Mouse (Mus musculus): ENCODE measurements around the gene Gpr65.
"Not testable (repeated sequence)": the region's sequence is repeated elsewhere in the genome, so short reads cannot be mapped to it uniquely, and the experiment has no call there.

Gene Gpr65

GRCm38 (mm10) chr12:98268441-98269369, at the start of gene Gpr65:
Gene Gpr65, plus strand, starts transcription at chr12:98268635.
- no peak for DNase-seq (ENCODE audit: low spot score)

- DNase-seq (ENCODE audit: low spot score): no peak
These were observed 45.1 kb upstream of the Gpr65 start for GRCm38 (mm10) chr12:98223286-98223685.

DNA sequence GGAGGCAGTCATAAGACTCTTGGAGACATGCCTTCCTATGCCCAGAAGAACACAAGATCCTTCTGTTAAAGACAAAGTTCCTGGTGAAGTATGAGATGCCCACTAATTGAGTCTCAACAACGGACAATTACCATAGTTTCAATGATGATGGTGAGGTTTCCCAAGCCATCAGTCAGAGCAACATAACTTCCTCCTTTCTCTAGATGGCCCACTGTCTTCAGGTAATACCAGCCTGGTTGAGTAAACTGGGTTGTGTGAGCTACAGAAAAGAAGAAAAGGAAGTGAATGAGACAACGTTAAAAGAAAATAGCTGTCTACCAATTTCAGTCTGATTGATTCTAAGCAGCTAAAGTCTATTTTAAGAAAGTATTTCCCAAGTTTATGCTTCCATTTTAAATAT, 41.4 kb upstream of the Gpr65 start:
- no peak for DNase-seq (ENCODE audit: low spot score)

DNA sequence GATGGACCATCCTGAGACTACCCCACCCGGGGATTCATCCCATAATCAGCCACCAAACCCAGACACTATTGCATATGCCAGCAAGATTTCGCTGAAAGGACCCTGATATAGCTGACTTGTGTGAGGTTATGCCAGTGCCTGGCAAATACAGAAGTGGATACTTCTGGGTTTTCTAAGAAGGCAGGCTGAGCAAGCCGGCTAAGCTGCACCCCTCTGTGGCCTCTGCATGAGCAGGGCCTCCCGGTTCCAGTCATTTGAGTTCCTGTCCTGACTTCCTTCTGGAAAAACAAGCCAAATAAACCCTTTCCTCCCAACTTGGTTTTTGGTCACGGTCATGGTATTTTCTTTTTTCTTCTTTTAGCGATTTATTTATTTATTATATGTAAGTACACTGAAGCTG, 30.0 kb upstream of the Gpr65 start:
- not testable (repeated sequence) for DNase-seq (ENCODE audit: low spot score)

DNA sequence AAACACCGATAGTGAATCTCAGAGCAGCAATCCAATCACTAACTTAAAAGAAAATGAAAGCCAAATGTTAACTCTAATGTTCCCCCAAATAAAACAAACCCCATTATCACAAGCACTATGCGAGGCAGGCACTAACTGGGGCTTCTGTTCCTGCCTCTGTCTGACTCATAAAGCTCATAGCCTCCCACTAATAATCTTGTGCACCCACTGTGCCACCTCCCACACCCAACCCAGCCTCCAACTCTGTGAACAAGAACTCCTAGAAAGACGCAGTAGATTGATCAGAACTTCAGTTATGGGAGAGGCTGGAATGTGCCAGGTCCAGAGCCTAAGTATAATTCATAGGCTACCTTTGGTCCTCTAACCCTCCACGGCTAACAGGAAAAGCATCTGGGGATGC, 24.3 kb upstream of the Gpr65 start:
- no peak for DNase-seq (ENCODE audit: low spot score)

GRCm38 (mm10) chr12:98244865-98245264, 23.6 kb upstream of the Gpr65 start:
- no peak for DNase-seq (ENCODE audit: low spot score)

DNA sequence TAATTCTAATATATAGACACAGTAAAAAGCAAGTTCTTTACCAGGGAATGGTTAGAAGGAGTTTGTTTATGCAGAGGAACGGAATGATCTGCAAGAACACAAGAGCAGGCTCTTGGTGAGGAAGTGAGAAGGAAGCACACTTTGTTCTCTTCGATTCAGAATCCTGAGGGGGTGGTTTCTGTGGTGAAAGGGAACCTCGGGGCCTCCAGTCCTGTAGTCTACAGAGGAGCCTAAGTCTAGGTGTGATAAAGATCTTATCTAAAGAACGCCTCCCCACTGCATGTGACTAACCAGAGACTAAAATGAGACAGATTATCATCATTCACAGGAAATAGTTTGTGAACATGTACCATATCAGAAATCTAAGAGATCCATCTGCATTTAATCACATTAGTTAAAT, 21.6 kb upstream of the Gpr65 start:
- DNase-seq (ENCODE audit: low spot score): no peak

DNA sequence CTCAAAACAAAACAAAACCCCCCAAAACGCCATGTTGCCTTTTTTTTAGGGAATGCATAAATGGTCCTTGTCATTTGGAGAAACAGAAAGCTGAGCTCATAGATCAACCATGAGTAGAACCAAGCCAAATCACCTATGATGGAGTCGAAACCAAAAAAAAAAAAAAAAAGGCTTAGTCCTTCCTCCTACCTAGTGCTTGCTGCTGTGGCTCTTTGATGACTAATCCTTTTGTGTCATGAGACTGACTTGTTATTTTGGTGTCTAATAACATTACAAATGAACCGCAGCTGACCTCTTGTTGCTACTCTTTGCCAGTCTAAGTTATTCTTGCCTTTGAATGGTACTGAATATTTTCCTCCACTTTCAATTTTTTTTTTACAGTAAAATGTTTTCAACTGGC, 18.8 kb upstream of the Gpr65 start:
- DNase-seq (ENCODE audit: low spot score): no peak

DNA sequence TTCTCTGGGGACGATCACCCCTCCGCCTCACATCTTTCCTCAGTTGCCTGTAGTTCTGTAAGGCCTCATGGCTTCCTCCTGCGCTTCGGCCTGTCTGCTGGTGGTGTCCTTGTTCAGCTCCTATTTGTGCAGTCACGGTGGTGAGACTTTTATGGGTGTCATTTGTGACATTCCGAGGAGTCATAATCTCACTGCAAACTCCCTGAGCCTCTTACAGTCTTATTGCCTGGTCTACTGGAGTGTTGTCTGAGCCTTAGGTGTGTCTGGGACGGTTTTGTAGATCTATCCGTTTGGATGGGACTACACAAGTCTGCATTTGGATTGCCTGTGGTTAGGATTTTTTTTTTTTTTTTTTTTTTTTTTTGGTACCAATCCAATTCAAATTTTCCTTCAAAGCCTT, 18.1 kb upstream of the Gpr65 start:
- DNase-seq (ENCODE audit: low spot score): no peak

- DNase-seq (ENCODE audit: low spot score): no peak
These were observed 16.0 kb upstream of the Gpr65 start for GRCm38 (mm10) chr12:98252417-98252816.

DNA sequence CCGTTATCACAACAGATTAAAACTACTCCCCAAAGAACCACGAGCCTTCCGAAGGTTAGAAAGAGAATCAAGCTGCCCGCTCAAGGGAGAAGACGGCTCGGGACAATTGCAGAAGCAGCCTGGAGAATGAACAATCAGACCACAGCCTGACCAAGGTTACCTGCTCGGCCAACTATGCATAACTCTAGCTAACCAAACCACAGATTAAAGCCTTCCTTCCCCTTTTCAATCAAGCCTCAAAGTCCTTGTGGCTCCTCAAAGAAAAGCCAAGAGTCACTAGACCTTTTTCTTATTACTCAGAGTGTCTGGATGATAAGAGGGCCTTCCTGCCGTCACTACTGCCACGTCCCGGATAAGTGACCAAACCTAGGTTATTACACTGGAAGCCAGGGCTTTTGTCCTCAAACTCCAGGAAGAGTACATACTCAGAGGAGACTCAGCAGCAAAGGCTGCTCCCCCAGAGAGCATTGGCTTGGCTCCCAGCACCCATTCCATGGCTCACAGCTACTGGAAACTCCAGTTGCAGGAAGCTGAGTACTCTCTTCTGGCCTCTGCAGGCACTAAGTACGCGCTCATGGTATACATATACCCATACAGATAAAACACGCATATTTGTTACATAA, 13.0 kb upstream of the Gpr65 start:
- no peak for DNase-seq (ENCODE audit: low spot score)

- no peak for DNase-seq (ENCODE audit: low spot score)
These were observed 10.0 kb upstream of the Gpr65 start for GRCm38 (mm10) chr12:98258371-98258844.

DNA sequence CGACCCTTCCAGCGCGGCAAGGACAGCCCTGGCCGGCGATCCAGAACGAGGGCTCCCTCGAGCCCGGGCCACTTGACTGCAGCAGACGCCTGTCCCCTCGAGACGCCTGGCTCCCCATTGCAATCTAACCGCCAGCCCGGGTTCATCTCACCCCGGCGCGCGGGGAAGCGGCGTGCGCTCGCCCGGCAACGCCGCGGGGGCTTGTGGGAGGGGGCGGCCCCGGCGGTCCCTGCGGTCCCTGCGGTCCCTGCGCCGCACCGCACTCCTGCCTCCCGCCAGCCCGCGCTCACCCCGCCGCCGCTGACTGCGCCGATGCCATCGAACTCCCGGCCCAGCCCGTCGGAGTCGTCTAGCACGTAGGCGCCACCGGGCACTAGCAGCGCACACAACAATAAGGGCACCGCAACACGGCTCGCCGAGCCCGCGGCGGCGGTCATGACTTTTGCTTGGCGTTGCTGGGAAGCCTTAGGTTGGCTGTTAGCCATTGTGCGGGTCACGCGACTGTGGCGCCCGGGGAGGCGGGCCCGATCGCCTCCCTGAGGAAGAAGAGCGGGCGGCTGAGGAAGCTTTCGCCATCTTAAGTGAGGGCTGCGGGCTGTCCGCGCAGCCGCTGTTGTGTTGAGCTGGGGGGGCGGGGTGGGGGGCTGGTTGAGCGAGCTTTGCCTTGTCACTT, 9.5 kb upstream of the Gpr65 start, which contains the start of gene Galc:
Gene Galc (minus strand): TSS at position 615 of the 673 bp plus-strand sequence.
- peak; percentile 78 for DNase-seq (ENCODE audit: low spot score)

GRCm38 (mm10) chr12:98259518-98259852, 8.9 kb upstream of the Gpr65 start:
- DNase-seq (ENCODE audit: low spot score): no peak

DNA sequence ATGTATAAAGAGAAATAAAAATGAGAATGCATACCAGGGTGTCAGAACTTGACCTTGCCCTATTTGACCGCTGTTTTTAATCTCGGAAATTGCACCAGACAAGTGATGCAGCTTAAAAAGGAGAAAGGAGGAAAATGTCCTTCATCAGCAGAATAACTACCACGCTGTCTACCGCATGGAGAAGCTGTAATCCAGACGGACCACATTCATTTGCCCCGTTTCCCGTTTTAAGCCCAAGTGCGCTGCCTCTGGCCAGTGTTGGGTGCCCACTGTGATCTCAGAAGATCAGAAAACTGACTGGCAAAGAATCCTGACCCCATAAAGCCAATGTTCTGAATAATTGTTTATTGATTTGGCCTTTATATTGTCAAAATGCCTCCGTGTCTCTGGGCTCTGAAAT, 2.7 kb upstream of the Gpr65 start:
- DNase-seq (ENCODE audit: low spot score): no peak

DNA sequence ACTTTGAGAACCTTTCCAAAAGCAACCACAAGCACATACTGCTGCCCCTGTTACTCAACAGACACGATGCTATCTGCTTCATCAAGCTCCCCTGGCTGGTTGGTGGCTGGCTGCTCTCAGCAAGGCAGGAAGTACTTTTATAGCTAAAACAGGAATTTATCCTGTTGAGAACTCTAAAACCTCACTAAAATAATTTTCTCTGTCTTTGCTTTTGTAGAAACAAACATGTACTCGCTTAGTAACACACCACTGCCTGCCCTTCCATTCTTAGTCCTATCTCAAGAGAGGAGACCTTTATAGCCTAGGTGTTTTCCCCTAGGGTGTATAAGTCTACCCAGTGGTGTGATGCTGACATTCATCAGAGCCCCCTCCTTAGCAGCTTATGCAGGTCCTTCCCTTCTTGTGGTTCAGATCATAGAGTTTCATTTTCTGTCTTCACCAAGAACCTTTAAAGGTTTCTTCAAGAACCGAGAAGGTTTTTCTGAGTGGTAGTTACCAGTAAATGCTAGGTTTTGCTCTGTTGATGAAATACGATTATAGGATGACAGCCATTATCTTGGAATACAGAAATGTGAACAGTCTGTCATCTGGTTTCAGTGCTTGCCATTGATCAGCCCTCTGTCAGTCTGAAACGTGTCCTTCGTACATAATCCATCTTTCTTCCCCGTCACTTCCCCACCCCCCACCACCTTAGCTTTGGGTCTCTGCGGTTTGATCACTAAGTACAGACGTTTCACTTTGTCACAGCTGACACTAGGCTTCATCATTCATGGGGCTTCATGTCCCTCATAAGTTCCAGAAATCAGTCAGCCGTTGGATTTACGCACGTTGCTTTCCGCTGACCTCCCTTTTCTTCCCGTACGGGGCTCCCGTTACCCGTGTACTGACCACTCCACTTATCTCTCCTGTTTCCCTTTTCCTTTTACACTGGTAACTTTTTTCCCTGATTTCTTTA, 1.6 kb downstream of the Gpr65 start:
- DNase-seq (ENCODE audit: low spot score): no peak

DNA sequence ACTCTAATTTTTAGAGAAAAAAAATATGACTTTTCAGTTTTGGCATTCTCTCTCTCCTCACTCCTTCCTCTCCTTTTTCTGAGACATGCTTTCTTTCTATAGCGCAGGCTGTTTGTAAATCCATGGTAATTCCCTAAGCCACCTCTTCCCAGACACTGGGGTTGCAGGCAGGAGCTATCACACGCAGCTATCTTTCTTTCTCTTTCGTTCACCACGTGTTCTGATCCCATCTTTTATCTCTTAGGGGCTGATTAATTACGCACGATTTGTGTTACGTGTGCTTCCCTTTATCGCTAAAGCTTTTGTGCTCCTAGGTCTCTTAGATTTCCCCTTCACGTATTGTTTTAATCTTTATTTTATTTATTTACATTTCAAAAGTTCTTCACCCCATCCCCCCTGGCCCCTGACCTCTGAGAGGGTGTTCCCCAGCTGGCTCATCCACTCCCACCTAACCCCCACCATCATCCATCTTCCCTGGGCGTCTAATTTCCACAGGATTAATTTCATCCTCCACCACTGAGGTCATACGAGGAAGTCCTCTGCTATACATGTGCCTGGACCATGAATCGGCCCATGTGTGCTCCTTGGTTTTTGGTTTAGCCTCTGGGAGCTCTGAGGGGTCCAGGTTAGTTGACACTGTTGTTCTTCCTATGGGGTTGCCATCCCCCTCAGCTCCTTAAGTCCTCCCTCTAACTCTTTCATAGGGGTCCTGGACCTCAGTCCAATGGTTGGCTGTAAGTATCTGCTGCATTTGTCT, 2.6 kb downstream of the Gpr65 start:
- DNase-seq (ENCODE audit: low spot score): no peak

- no peak for DNase-seq (ENCODE audit: low spot score)
These were observed 4.0 kb downstream of the Gpr65 start for GRCm38 (mm10) chr12:98272433-98272832.

DNA sequence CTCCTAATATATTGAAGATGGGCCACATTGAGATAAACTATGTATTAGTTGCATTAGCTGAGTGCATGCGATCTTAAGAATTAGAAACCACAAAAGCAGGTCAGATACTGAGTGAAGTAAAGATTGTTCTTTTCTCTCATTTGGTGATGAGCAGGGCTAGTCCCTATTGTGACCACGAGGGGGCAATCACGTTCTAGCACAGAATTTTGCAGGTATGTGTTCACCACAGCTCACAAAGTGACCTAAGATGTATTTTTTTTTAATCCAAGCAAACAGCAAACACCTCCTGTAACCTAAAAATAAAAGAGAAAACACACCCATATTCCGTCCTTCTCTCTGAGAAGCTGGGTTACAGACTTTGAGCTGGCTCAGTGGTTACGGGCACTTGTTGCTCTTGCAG, 12.1 kb downstream of the Gpr65 start:
- DNase-seq (ENCODE audit: low spot score): peak; percentile 65

DNA sequence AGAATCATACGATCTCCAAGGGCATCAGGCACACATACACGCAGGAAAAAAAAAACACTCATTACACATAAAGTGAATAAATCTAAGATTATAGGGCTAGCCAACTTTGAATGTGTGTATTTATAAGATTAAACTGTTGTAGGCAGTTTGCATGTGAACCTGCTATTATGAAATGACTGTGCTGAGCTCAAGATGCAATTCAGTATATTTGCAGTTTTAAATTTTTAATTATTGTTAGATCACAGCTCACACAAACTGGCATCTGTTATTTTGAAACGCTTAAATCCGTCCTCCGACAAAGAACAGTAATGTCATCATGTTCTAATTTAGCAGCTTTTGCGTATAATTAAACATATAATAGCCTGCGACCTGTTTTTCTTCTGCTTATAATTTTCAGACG, 12.6 kb downstream of the Gpr65 start:
- no peak for DNase-seq (ENCODE audit: low spot score)

All from layer of hippocampus, adult 9-10 months (tissue).